Mouse (Mus musculus) layer of hippocampus, adult 2 months (tissue): ENCODE measurements around the gene Lgr5. TPM values are rescaled to one million over a fixed set of nuclear protein-coding genes. Genes with fewer than 3 reads are reported as not detected.

ENCODE experiments used
- DNase-seq, 2 experiments: peaks; one replicate each; pipeline ENCODE4 v3.0.0; 2022; ENCODE audit warnings: low spot score in 2 of 2
- H3K27ac ChIP-seq: fragments of 200-600 bp; 2 replicates; pipeline ENCODE4 v1.8.1; 2022
- H3K4me3 ChIP-seq: fragments of 200-600 bp; 2 replicates; pipeline ENCODE4 v1.8.1; 2022; ENCODE audit warnings: mild to moderate bottlenecking
- CTCF ChIP-seq: fragments of 200-600 bp; conservative IDR thresholded peaks from 2 replicates; pipeline ENCODE4 v1.8.1; 2022; ENCODE audit warnings: antibody characterized with exemption, mild to moderate bottlenecking, moderate library complexity
- total RNA-seq, 2 experiments: library from RNA; stranded (reverse); gene quantifications; 2 replicates each; pipeline ENCODE4 v1.2.3; 2021

Lgr5 gene
- total RNA-seq, 2 experiments from 2014 or later: 1.4 to 2.3 TPM

GRCm38 (mm10) chr10:115561136-115561880, 26.3 kb downstream of the Lgr5 start:
- no peak overlapping the region for H3K27ac ChIP-seq
- no peak for TF ChIP-seq CTCF
- no peak for DNase-seq
- no peak overlapping the region for H3K4me3 ChIP-seq

- TF ChIP-seq CTCF: no peak
- Histone ChIP-seq H3K27ac (no peak overlapping the region), H3K4me3 (no peak overlapping the region)
- no peak for DNase-seq
These were observed 30.8 kb downstream of the Lgr5 start for GRCm38 (mm10) chr10:115556738-115557242.

GRCm38 (mm10) chr10:115555191-115555765, 32.3 kb downstream of the Lgr5 start:
- Histone ChIP-seq H3K4me3 (no peak overlapping the region), H3K27ac (no peak overlapping the region)
- no peak for DNase-seq
- TF ChIP-seq CTCF: 0 out of 2 replicates have a peak, but pooled peaks have one; percentile 3

- DNase-seq: no peak
- Histone ChIP-seq H3K4me3 (no peak overlapping the region), H3K27ac (no peak overlapping the region)
- TF ChIP-seq CTCF: no peak
These were observed 34.0 kb downstream of the Lgr5 start for GRCm38 (mm10) chr10:115553352-115554113.

- TF ChIP-seq CTCF: no peak
- no peak for DNase-seq
- Histone ChIP-seq H3K27ac (no peak overlapping the region), H3K4me3 (no peak overlapping the region)
These were observed 36.5 kb downstream of the Lgr5 start for GRCm38 (mm10) chr10:115551069-115551468.

GRCm38 (mm10) chr10:115550253-115550652, 37.3 kb downstream of the Lgr5 start:
- Histone ChIP-seq H3K4me3 (no peak overlapping the region), H3K27ac (no peak overlapping the region)
- no peak for TF ChIP-seq CTCF
- DNase-seq: no peak

GRCm38 (mm10) chr10:115542917-115543316, 44.7 kb downstream of the Lgr5 start:
- H3K27ac ChIP-seq: no peak overlapping the region
- no peak for DNase-seq
- no peak overlapping the region for H3K4me3 ChIP-seq
- no peak for TF ChIP-seq CTCF

- no peak overlapping the region for H3K27ac ChIP-seq
- no peak overlapping the region for H3K4me3 ChIP-seq
- no peak for TF ChIP-seq CTCF
- no peak for DNase-seq
These were observed 56.8 kb downstream of the Lgr5 start for GRCm38 (mm10) chr10:115530746-115531145.

- H3K4me3 ChIP-seq: no peak overlapping the region
These were observed 57.8 kb downstream of the Lgr5 start for GRCm38 (mm10) chr10:115529768-115530167.

GRCm38 (mm10) chr10:115528892-115529291, 58.7 kb downstream of the Lgr5 start:
- TF ChIP-seq CTCF: no peak
- no peak overlapping the region for H3K27ac ChIP-seq
- DNase-seq: no peak
- H3K4me3 ChIP-seq: no peak overlapping the region

More at GRCm38 (mm10) chr10:115529768-115530167, 57.8 kb downstream of the Lgr5 start:
- H3K27ac ChIP-seq: no peak overlapping the region
- TF ChIP-seq CTCF: no peak
- DNase-seq: no peak

- no peak for DNase-seq
- H3K27ac ChIP-seq: no peak overlapping the region
- H3K4me3 ChIP-seq: no peak overlapping the region
- TF ChIP-seq CTCF: no peak
These were observed 66.5 kb downstream of the Lgr5 start for GRCm38 (mm10) chr10:115521081-115521451.

- no peak overlapping the region for H3K27ac ChIP-seq
- no peak overlapping the region for H3K4me3 ChIP-seq
- no peak for TF ChIP-seq CTCF
- no peak for DNase-seq
These were observed 67.1 kb downstream of the Lgr5 start for GRCm38 (mm10) chr10:115520200-115521080.
